Mouse (Mus musculus): ENCODE measurements around the gene Clvs2. TPM values are rescaled to one million over a fixed set of nuclear protein-coding genes. Genes with fewer than 3 reads are reported as not detected.

Gene Clvs2
- not detected in 2 replicates for polyA plus RNA-seq (2015; fragmentation: Nextera tagmentation; extraction: Ambion mirVana)

- H3K4me2 ChIP-seq = peak within 1 kb of the TSS; percentile 81
- H3K4me3 ChIP-seq = peak within 1 kb of the TSS; percentile 51
- 2% methylated on average over 37 of the region's 37 CpGs for WGBS
- H3K27me3 ChIP-seq (replicated peaks) = peaks cover 27% of the 10 kb centered on the region
- ATAC-seq (ENCODE audit: extremely low read depth, insufficient number of reproducible peaks, low FRiP score, low TSS enrichment) = no peak
- H3K27ac ChIP-seq (replicated peaks) = no peak within 1 kb of the TSS
- H3K9ac ChIP-seq = peak within 1 kb of the TSS; percentile 70
- H3K9me3 ChIP-seq = no peaks in the 10 kb centered on the region
- no peaks in the 10 kb centered on the region for H3K36me3 ChIP-seq
- peaks cover 5% of the 10 kb centered on the region for H3K4me1 ChIP-seq
Observed at GRCm38 (mm10) chr10:33624131-33624879, at the start of gene Clvs2. TSS of gene Clvs2 (minus strand) at chr10:33624769.

- Histone ChIP-seq H3K36me3 (no peaks in the 10 kb centered on the region), H3K4me2 (no peak overlapping the region), H3K9ac (no peak overlapping the region), H3K4me3 (no peak overlapping the region), H3K27ac (replicated peaks) (no peak overlapping the region), H3K9me3 (no peaks in the 10 kb centered on the region), H3K4me1 (no peaks in the 10 kb centered on the region), H3K27me3 (replicated peaks) (no peaks in the 10 kb centered on the region)
- no peak for ATAC-seq (ENCODE audit: extremely low read depth, insufficient number of reproducible peaks, low FRiP score, low TSS enrichment)
Observed at GRCm38 (mm10) chr10:33653142-33653541, 28.6 kb upstream of the Clvs2 start.

DNA sequence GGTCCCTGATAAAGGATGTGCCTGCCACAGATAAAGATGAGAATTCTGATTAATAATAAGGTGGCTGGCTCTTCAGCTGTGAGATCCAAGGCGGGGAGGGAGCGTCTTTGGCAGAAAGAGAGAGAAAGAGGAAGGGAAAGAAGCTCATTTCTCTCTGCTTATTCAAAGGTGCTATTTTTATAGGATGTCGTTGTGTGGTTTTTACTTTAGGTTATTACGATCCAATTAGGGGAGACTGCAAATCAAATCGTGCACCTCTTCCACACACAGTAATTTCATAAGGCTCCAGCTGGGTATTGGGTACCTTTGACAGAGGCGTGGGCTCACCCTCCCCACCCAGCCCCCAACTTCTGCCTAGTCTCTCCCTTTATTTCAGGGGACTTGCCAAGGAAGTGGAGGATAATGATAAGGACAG is 985 bp downstream of the Clvs2 start:
- WGBS = 14% methylated on average over 6 of the region's 6 CpGs
- peak overlapping the region; percentile 81 for H3K4me2 ChIP-seq
- ATAC-seq (ENCODE audit: extremely low read depth, insufficient number of reproducible peaks, low FRiP score, low TSS enrichment) = no peak
- H3K9ac ChIP-seq = no peak overlapping the region
- peak overlapping the region; percentile 51; the same call in 1 of the 2 replicates for H3K4me3 ChIP-seq
- no peaks in the 10 kb centered on the region for H3K36me3 ChIP-seq
- H3K4me1 ChIP-seq = peaks cover 5% of the 10 kb centered on the region
- H3K27ac ChIP-seq (replicated peaks) = no peak overlapping the region
- peaks cover 27% of the 10 kb centered on the region for H3K27me3 ChIP-seq (replicated peaks)
- no peaks in the 10 kb centered on the region for H3K9me3 ChIP-seq

GRCm38 (mm10) chr10:33622700-33623099 is 1.9 kb downstream of the Clvs2 start:
- no peak overlapping the region for H3K9ac ChIP-seq
- peaks cover 5% of the 10 kb centered on the region for H3K4me1 ChIP-seq
- H3K27me3 ChIP-seq (replicated peaks) = peaks cover 27% of the 10 kb centered on the region
- ATAC-seq (ENCODE audit: extremely low read depth, insufficient number of reproducible peaks, low FRiP score, low TSS enrichment) = no peak
- no peaks in the 10 kb centered on the region for H3K36me3 ChIP-seq
- 79% methylated on average over 8 of the region's 8 CpGs for WGBS
- H3K4me3 ChIP-seq = no peak overlapping the region
- no peak overlapping the region for H3K27ac ChIP-seq (replicated peaks)
- H3K4me2 ChIP-seq = no peak overlapping the region
- H3K9me3 ChIP-seq = no peaks in the 10 kb centered on the region

DNA sequence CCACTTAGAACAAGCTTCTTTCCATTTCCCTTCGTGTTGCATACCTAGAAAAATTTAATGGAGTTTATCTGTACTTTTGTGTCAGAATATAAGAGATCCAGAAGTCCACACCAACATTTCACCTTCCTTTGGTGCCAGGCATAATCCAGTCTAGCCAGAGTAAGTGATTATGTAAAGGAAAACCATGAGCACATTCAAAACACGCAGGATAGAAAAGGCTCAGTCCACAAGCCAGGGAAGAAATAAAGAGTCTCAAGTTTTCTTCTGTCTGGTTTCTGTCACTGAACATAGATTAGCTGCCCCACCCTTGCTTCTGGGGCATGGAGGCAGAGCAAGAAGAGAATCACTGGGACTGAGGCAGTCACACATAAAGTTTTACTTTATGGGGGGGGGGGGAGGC is 8.4 kb downstream of the Clvs2 start:
- Histone ChIP-seq H3K36me3 (no peaks in the 10 kb centered on the region), H3K27me3 (replicated peaks) (no peaks in the 10 kb centered on the region), H3K27ac (replicated peaks) (no peak overlapping the region), H3K4me3 (no peak overlapping the region), H3K4me1 (no peaks in the 10 kb centered on the region), H3K4me2 (no peak overlapping the region), H3K9me3 (no peaks in the 10 kb centered on the region), H3K9ac (no peak overlapping the region)
- no peak for ATAC-seq (ENCODE audit: extremely low read depth, insufficient number of reproducible peaks, low FRiP score, low TSS enrichment)
- WGBS = 60% methylated on average over 2 of the region's 2 CpGs

DNA sequence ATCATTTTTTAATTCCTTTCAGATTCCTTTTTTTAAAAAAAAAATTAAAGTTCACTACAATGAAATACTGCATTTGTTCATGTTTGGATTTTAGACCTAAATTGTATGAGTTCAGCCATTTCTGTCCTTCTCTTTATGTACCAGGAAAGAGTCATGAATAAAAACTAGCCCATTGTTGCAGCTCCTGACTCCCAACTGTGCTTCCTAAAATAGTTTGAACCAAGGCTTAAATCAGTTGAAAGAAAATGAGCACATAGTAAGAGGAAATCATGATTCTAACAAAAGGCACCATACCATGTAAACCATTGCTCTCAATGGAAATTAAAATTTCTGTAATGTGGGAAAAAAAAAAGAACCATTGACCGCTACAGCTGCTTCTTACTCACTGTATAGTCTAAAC is 11.4 kb downstream of the Clvs2 start:
- Histone ChIP-seq H3K27ac (replicated peaks) (no peak overlapping the region), H3K4me2 (no peak overlapping the region), H3K27me3 (replicated peaks) (no peaks in the 10 kb centered on the region), H3K9ac (no peak overlapping the region), H3K4me3 (no peak overlapping the region), H3K4me1 (no peaks in the 10 kb centered on the region), H3K36me3 (no peaks in the 10 kb centered on the region), H3K9me3 (no peaks in the 10 kb centered on the region)
- no peak for ATAC-seq (ENCODE audit: extremely low read depth, insufficient number of reproducible peaks, low FRiP score, low TSS enrichment)
- WGBS = 88% methylated on average over 1 of the region's 1 CpGs

DNA sequence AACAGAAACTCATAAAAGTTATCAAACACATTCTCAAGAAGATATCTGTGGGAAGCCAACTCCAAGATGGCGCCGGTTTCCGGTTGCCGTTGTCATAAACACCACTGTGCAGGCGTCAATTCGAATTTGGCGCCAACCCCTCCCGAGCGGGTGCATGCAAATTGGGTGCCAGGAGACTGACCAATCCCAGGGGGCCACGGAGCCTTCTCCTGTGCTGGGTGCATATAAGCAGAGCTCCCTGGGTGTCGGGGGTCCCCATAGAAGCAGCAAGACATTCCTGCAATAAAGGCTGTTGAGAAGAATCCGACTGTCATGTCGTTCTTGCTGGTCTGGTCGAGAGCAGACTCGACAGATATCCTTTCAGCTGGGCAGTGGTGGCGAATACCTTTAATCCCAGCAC is 31.8 kb downstream of the Clvs2 start:
- no peak for ATAC-seq (ENCODE audit: extremely low read depth, insufficient number of reproducible peaks, low FRiP score, low TSS enrichment)
- Histone ChIP-seq H3K4me1 (no peaks in the 10 kb centered on the region), H3K4me3 (no peak overlapping the region), H3K27me3 (replicated peaks) (no peaks in the 10 kb centered on the region), H3K36me3 (no peaks in the 10 kb centered on the region), H3K4me2 (no peak overlapping the region), H3K9ac (no peak overlapping the region), H3K27ac (replicated peaks) (no peak overlapping the region), H3K9me3 (no peaks in the 10 kb centered on the region)
- 86% methylated on average over 16 of the region's 16 CpGs for WGBS

DNA sequence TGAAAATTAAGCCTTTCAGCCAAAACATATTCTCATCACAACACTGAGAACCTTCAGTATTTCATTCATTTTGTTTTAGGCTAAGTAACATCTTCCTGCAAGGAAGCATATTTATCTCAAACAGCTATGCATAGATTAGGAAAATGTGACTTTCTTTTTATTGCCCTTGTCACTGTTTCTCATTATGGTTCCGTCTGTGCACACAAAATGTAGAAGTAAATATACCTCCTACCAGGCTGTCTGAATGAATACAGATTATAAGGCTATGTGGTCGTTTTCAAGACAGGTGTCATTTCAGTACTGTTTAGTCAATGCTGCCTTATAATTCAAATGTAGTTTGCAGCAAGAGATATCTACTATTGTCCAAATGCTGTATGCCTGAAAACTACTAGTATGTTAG is 35.8 kb downstream of the Clvs2 start:
- H3K9me3 ChIP-seq = no peaks in the 10 kb centered on the region
- no peaks in the 10 kb centered on the region for H3K4me1 ChIP-seq
- H3K27me3 ChIP-seq (replicated peaks) = no peaks in the 10 kb centered on the region
- no peak overlapping the region for H3K9ac ChIP-seq
- 52% methylated on average over 2 of the region's 2 CpGs for WGBS
- no peak overlapping the region for H3K4me2 ChIP-seq
- no peak overlapping the region for H3K4me3 ChIP-seq
- H3K27ac ChIP-seq (replicated peaks) = no peak overlapping the region
- ATAC-seq (ENCODE audit: extremely low read depth, insufficient number of reproducible peaks, low FRiP score, low TSS enrichment) = no peak
- no peaks in the 10 kb centered on the region for H3K36me3 ChIP-seq

DNA sequence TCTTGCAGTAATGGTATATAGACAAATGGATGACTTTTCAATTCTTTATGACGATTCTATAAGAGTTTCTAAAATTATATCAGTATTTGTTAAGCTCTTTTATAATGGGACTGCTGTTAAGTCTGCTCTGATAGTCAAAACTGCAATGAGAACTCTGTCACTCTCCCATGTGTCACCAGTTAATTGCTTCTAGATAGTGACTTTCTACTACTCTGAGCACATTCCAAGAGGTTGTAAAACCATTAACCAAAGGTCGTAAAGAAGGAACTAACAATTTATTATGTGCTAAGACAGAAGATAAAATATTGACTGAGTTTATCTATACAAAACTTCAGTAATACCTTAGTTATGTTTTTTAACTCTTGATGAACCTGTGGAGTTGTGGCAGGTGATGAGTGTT is 37.5 kb downstream of the Clvs2 start:
- Histone ChIP-seq H3K4me2 (no peak overlapping the region), H3K27ac (replicated peaks) (no peak overlapping the region), H3K36me3 (no peaks in the 10 kb centered on the region), H3K9ac (no peak overlapping the region), H3K27me3 (replicated peaks) (no peaks in the 10 kb centered on the region), H3K9me3 (no peaks in the 10 kb centered on the region), H3K4me1 (no peaks in the 10 kb centered on the region), H3K4me3 (no peak overlapping the region)
- 46% methylated on average over 2 of the region's 2 CpGs for WGBS
- no peak for ATAC-seq (ENCODE audit: extremely low read depth, insufficient number of reproducible peaks, low FRiP score, low TSS enrichment)

GRCm38 (mm10) chr10:33558081-33558480 is 66.5 kb downstream of the Clvs2 start:
- Histone ChIP-seq H3K36me3 (no peaks in the 10 kb centered on the region), H3K9me3 (no peaks in the 10 kb centered on the region), H3K27me3 (replicated peaks) (no peaks in the 10 kb centered on the region), H3K4me2 (no peak overlapping the region), H3K27ac (replicated peaks) (no peak overlapping the region), H3K9ac (no peak overlapping the region), H3K4me3 (no peak overlapping the region), H3K4me1 (no peaks in the 10 kb centered on the region)
- no peak for ATAC-seq (ENCODE audit: extremely low read depth, insufficient number of reproducible peaks, low FRiP score, low TSS enrichment)
- 50% methylated on average over 3 of the region's 3 CpGs for WGBS

- Histone ChIP-seq H3K36me3 (no peaks in the 10 kb centered on the region), H3K4me1 (no peaks in the 10 kb centered on the region), H3K9me3 (no peaks in the 10 kb centered on the region), H3K4me2 (no peak overlapping the region), H3K4me3 (no peak overlapping the region), H3K27me3 (replicated peaks) (no peaks in the 10 kb centered on the region), H3K27ac (replicated peaks) (no peak overlapping the region), H3K9ac (no peak overlapping the region)
- ATAC-seq (ENCODE audit: extremely low read depth, insufficient number of reproducible peaks, low FRiP score, low TSS enrichment) = no peak
- 73% methylated on average over 4 of the region's 4 CpGs for WGBS
Observed at GRCm38 (mm10) chr10:33540331-33540730, 84.2 kb downstream of the Clvs2 start.
